In the genomic region with DNA sequence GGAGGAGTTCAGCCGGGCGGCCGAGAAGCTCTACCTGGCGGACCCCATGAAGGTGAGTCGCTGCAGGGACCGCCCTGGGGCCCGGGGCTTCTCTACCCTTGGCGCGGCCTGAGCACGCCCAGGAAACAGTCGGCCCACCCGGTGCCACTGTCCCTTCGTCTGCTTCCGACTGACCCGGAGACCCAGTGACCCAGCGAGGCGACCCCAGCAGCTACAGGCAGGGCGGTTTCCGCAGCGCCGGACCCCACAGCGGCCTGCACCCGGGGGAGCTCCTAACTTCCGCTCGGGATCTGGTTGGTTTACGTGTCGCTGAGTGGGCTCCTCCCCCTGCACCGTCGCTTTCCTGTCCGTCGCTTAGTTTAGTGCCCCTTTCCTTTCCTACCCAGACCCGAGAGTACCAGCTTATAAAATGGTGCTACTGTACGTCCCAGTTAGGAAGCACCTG, we compare ENCODE assay signal across 8 mouse cellular contexts. TPM values are rescaled to one million over a fixed set of nuclear protein-coding genes. Genes with fewer than 3 reads are reported as not detected.
DNase-seq lines count a peak whose midpoint lies in the region; ATAC-seq and TF ChIP-seq lines count a peak whose summit lies in the region.

No protein-coding gene starts in this region.

- peak; percentile 89 for ATAC-seq in embryonic facial prominence, embryonic 12.5 days (ENCODE audit: insufficient number of reproducible peaks, insufficient read depth, low FRiP score, low TSS enrichment)
- ATAC-seq in kidney, embryonic 14.5 days (ENCODE audit: low FRiP score, low TSS enrichment), result peak; percentile 96
- peak; percentile 89 for ATAC-seq in limb, embryonic 15.5 days (ENCODE audit: insufficient number of reproducible peaks, low FRiP score, low TSS enrichment, low read depth)
- peak; percentile 96 for ATAC-seq in midbrain, postnatal 0 days (ENCODE audit: low FRiP score)

- H3K9me3 ChIP-seq in embryonic facial prominence, embryonic 12.5 days, result no peaks in the 10 kb centered on the region
- H3K9me3 ChIP-seq in kidney, embryonic 14.5 days (ENCODE audit: control insufficient read depth, low read length), result no peaks in the 10 kb centered on the region
- no peaks in the 10 kb centered on the region for H3K9me3 ChIP-seq in limb, embryonic 15.5 days
- no peaks in the 10 kb centered on the region for H3K9me3 ChIP-seq in midbrain, postnatal 0 days (ENCODE audit: low read length)

- peak overlapping the region; percentile 76 for H3K27ac ChIP-seq in embryonic facial prominence, embryonic 12.5 days
- H3K27ac ChIP-seq in heart, adult 2 months, result peak overlapping the region; percentile 88
- H3K27ac ChIP-seq in kidney, embryonic 14.5 days (ENCODE audit: low read depth, low read length), result peak overlapping the region; percentile 78
- H3K27ac ChIP-seq in limb, embryonic 15.5 days, result peak overlapping the region; percentile 91
- peak overlapping the region; percentile 80 for H3K27ac ChIP-seq in midbrain, postnatal 0 days (ENCODE audit: low read depth, low read length)

- WGBS in embryonic facial prominence, embryonic 12.5 days, result under 1% methylated on average over 33 of the region's 33 CpGs
- under 1% methylated on average over 33 of the region's 33 CpGs for WGBS in heart, adult 2 months
- WGBS in kidney, embryonic 14.5 days, result under 1% methylated on average over 33 of the region's 33 CpGs
- 2% methylated on average over 33 of the region's 33 CpGs for WGBS in limb, embryonic 15.5 days
- WGBS in midbrain, postnatal 0 days, result under 1% methylated on average over 33 of the region's 33 CpGs

- peaks cover 8% of the 10 kb centered on the region for H3K4me1 ChIP-seq in embryonic facial prominence, embryonic 12.5 days
- no peaks in the 10 kb centered on the region for H3K4me1 ChIP-seq in heart, adult 2 months (ENCODE audit: control insufficient read depth, insufficient read depth, low read length)
- peaks cover 10% of the 10 kb centered on the region for H3K4me1 ChIP-seq in kidney, embryonic 14.5 days (ENCODE audit: control insufficient read depth, insufficient read depth, low read length)
- H3K4me1 ChIP-seq in limb, embryonic 15.5 days, result peaks cover 25% of the 10 kb centered on the region
- peaks cover 6% of the 10 kb centered on the region for H3K4me1 ChIP-seq in midbrain, postnatal 0 days (ENCODE audit: insufficient read depth, low read length)

- TF ChIP-seq POLR2A in heart, adult 2 months (IDR thresholded peaks at IDR 0.05; ENCODE audit: insufficient read depth, low read depth, low read length), result no peak; the same call in 1 of the 2 replicates

- peak overlapping the region; percentile 71 for H3K4me2 ChIP-seq in embryonic facial prominence, embryonic 12.5 days (replicated peaks)
- H3K4me2 ChIP-seq in kidney, embryonic 14.5 days (replicated peaks; ENCODE audit: low read depth, low read length), result peak overlapping the region; percentile 64
- peak overlapping the region; percentile 54 for H3K4me2 ChIP-seq in limb, embryonic 15.5 days
- H3K4me2 ChIP-seq in midbrain, postnatal 0 days (ENCODE audit: low read depth, low read length, poor library complexity, severe bottlenecking), result peak overlapping the region; percentile 58

- peak overlapping the region; percentile 68 for H3K4me3 ChIP-seq in embryonic facial prominence, embryonic 12.5 days
- peak overlapping the region; percentile 97 for H3K4me3 ChIP-seq in heart, adult 2 months
- peak overlapping the region; percentile 59 for H3K4me3 ChIP-seq in kidney, embryonic 14.5 days (ENCODE audit: low read length)
- peak overlapping the region; percentile 92 for H3K4me3 ChIP-seq in limb, embryonic 15.5 days
- peak overlapping the region; percentile 71 for H3K4me3 ChIP-seq in midbrain, postnatal 0 days (ENCODE audit: low read depth, low read length)

- DNase-seq in 416B (ENCODE audit: low read depth), result peak; percentile 95
- DNase-seq in adrenal gland, postnatal 36 days, result peak; percentile 87 to 92
- peak; percentile 83 to 88 for DNase-seq in heart, adult 2 months
- peak; percentile 93 for DNase-seq in midbrain, postnatal 0 days (ENCODE audit: low spot score)
- DNase-seq in spleen, postnatal 10 days (ENCODE audit: low spot score in 2 of 2), result peak; percentile 77 to 88

- intact Hi-C loops in heart, adult 2 months (cut with DNase I), result loop anchor here (5.0 to 10.0 kb wide), 3 partner anchors 283 to 410 kb away; a partner anchor contains a TSS

- TF ChIP-seq CTCF in heart, adult 2 months (IDR thresholded peaks at IDR 0.05), result no peak
- TF ChIP-seq CTCF in midbrain, postnatal 0 days (IDR thresholded peaks at IDR 0.05), result no peak

- H3K79me2 ChIP-seq in heart, adult 2 months (replicated peaks; ENCODE audit: control insufficient read depth, insufficient read depth, low read length), result peaks cover 2% of the 10 kb centered on the region

- H3K27me3 ChIP-seq in embryonic facial prominence, embryonic 12.5 days, result no peaks in the 10 kb centered on the region
- no peaks in the 10 kb centered on the region for H3K27me3 ChIP-seq in heart, adult 2 months (ENCODE audit: control insufficient read depth, insufficient read depth, low read length)
- H3K27me3 ChIP-seq in kidney, embryonic 14.5 days (ENCODE audit: control insufficient read depth, insufficient read depth, low read length), result no peaks in the 10 kb centered on the region
- no peaks in the 10 kb centered on the region for H3K27me3 ChIP-seq in limb, embryonic 15.5 days
- no peaks in the 10 kb centered on the region for H3K27me3 ChIP-seq in midbrain, postnatal 0 days (ENCODE audit: insufficient read depth, low read length)

- no peak for TF ChIP-seq EP300 in heart, adult 2 months (IDR thresholded peaks at IDR 0.05; ENCODE audit: insufficient read depth, low read depth, low read length)

- H3K36me3 ChIP-seq in embryonic facial prominence, embryonic 12.5 days, result peaks cover 12% of the 10 kb centered on the region
- H3K36me3 ChIP-seq in heart, adult 2 months (ENCODE audit: control insufficient read depth, insufficient read depth, low read length), result peaks cover 5% of the 10 kb centered on the region; the same call in 1 of the 2 replicates
- peaks cover 7% of the 10 kb centered on the region; the same call in 1 of the 2 replicates for H3K36me3 ChIP-seq in kidney, embryonic 14.5 days (ENCODE audit: control insufficient read depth, insufficient read depth, low read length)
- H3K36me3 ChIP-seq in limb, embryonic 15.5 days, result peaks cover 23% of the 10 kb centered on the region
- 0 out of 2 replicates have a peak, but pooled peaks cover 4% of the 10 kb centered on the region for H3K36me3 ChIP-seq in midbrain, postnatal 0 days (ENCODE audit: insufficient read depth, low read length)

- peak overlapping the region; percentile 67 for H3K9ac ChIP-seq in embryonic facial prominence, embryonic 12.5 days
- H3K9ac ChIP-seq in heart, adult 2 months (ENCODE audit: low read depth, low read length), result peak overlapping the region; percentile 76
- peak overlapping the region; percentile 75 for H3K9ac ChIP-seq in kidney, embryonic 14.5 days (ENCODE audit: low read depth, low read length)
- peak overlapping the region; percentile 76 for H3K9ac ChIP-seq in limb, embryonic 15.5 days
- peak overlapping the region; percentile 79 for H3K9ac ChIP-seq in midbrain, postnatal 0 days (replicated peaks; ENCODE audit: low read length, poor library complexity, severe bottlenecking)

RNA-seq across cellular contexts. Expression of a gene that starts 0.4 kb away (rescaled TPM):
- total RNA-seq in adrenal gland, postnatal 36 days (2021), result 10 to 100 TPM; 57.1 to 72.5 TPM
- 166 and 167 TPM in 2 replicates for polyA plus RNA-seq in embryonic facial prominence, embryonic 12.5 days (2016; fragmentation: Nextera tagmentation; extraction: Ambion mirVana)
- 10 to 100 TPM; 40.5 to 47.6 TPM for total RNA-seq in heart, adult 2 months (2021)
- polyA plus RNA-seq in heart, adult 2 months (2012; rRNA removed), result 29.4 and 39.0 TPM in 2 replicates
- polyA plus RNA-seq in kidney, embryonic 14.5 days (2014; fragmentation: Nextera tagmentation; extraction: Ambion mirVana), result 155 and 197 TPM in 2 replicates
- 155 and 163 TPM in 2 replicates for polyA plus RNA-seq in limb, embryonic 15.5 days (2015; fragmentation: Nextera tagmentation; extraction: Ambion mirVana)
- total RNA-seq in midbrain, postnatal 0 days (2014; rRNA removed), result 70.5 and 76.1 TPM in 2 replicates
- 169 and 173 TPM in 2 replicates for polyA plus RNA-seq in midbrain, postnatal 0 days (2015; fragmentation: Nextera tagmentation; extraction: Ambion mirVana)

RNA-seq across cellular contexts. Expression of a gene that starts 39.3 kb away (rescaled TPM):
- not detected for total RNA-seq in adrenal gland, postnatal 36 days (2021)
- not detected in 2 replicates for polyA plus RNA-seq in embryonic facial prominence, embryonic 12.5 days (2016; fragmentation: Nextera tagmentation; extraction: Ambion mirVana)
- total RNA-seq in heart, adult 2 months (2021), result not detected
- not detected in 2 replicates for polyA plus RNA-seq in heart, adult 2 months (2012; rRNA removed)
- polyA plus RNA-seq in kidney, embryonic 14.5 days (2014; fragmentation: Nextera tagmentation; extraction: Ambion mirVana), result not detected in 2 replicates
- not detected in 2 replicates for polyA plus RNA-seq in limb, embryonic 15.5 days (2015; fragmentation: Nextera tagmentation; extraction: Ambion mirVana)
- total RNA-seq in midbrain, postnatal 0 days (2014; rRNA removed), result not detected in 2 replicates
- not detected in 2 replicates for polyA plus RNA-seq in midbrain, postnatal 0 days (2015; fragmentation: Nextera tagmentation; extraction: Ambion mirVana)

Comparison
In these comparisons a context has a peak if more than half of its experiments do, and no peak if none do; other contexts are left out.
1. Peak in every context shown above with its lines: DNase-seq, ATAC-seq, H3K4me3 ChIP-seq and H3K27ac ChIP-seq.